Mouse (Mus musculus): ENCODE measurements at regions not wholly inside any gene's neighbourhood (a gene's known extent, or its start where the extent isn't known, plus 50 kb on each side); places are given as distances from the start of the nearest gene placed in this dataset.

- H3K4me1 ChIP-seq (ENCODE audit: control insufficient read depth in 2 of 2, insufficient read depth in 2 of 2, low read length in 2 of 2) = no peaks in the 10 kb centered on the region
- no peaks in the 10 kb centered on the region for H3K27me3 ChIP-seq (ENCODE audit: control insufficient read depth, insufficient read depth, low read length)
- no peaks in the 10 kb centered on the region for H3K9me3 ChIP-seq (ENCODE audit: control insufficient read depth, low read length)
- 79% methylated on average over 1 of the region's 1 CpGs for WGBS
- no peak overlapping the region for H3K9ac ChIP-seq (ENCODE audit: low read length)
- no peak overlapping the region for H3K27ac ChIP-seq (replicated peaks in 1 of 2; ENCODE audit: control insufficient read depth in 1 of 2, insufficient read depth in 1 of 2, low read depth in 2 of 2, low read length in 2 of 2)
- ATAC-seq (ENCODE audit: insufficient number of reproducible peaks, insufficient read depth, low FRiP score, low read depth) = no peak
- H3K4me3 ChIP-seq (ENCODE audit: control insufficient read depth in 1 of 2, insufficient read depth in 1 of 2, low read depth in 1 of 2, low read length in 2 of 2) = no peak overlapping the region
- H3K4me2 ChIP-seq (ENCODE audit: low read length) = no peak overlapping the region
- H3K36me3 ChIP-seq (ENCODE audit: control insufficient read depth, insufficient read depth, low read length) = no peaks in the 10 kb centered on the region
Observed at GRCm38 (mm10) chr2:123092726-123093125, 327.7 kb downstream of the Sqor start.

GRCm38 (mm10) chr2:123103530-123103929 lies 338.5 kb downstream of the Sqor start:
- no peaks in the 10 kb centered on the region for H3K9me3 ChIP-seq (ENCODE audit: control insufficient read depth, low read length)
- no peak overlapping the region for H3K9ac ChIP-seq (ENCODE audit: low read length)
- 76% methylated on average over 4 of the region's 4 CpGs for WGBS
- no peaks in the 10 kb centered on the region for H3K4me1 ChIP-seq (ENCODE audit: control insufficient read depth in 2 of 2, insufficient read depth in 2 of 2, low read length in 2 of 2)
- no peaks in the 10 kb centered on the region for H3K36me3 ChIP-seq (ENCODE audit: control insufficient read depth, insufficient read depth, low read length)
- no peak overlapping the region for H3K27ac ChIP-seq (replicated peaks in 1 of 2; ENCODE audit: control insufficient read depth in 1 of 2, insufficient read depth in 1 of 2, low read depth in 2 of 2, low read length in 2 of 2)
- H3K4me3 ChIP-seq (ENCODE audit: control insufficient read depth in 1 of 2, insufficient read depth in 1 of 2, low read depth in 1 of 2, low read length in 2 of 2) = no peak overlapping the region
- H3K4me2 ChIP-seq (ENCODE audit: low read length) = no peak overlapping the region
- no peak for ATAC-seq (ENCODE audit: insufficient number of reproducible peaks, insufficient read depth, low FRiP score, low read depth)
- H3K27me3 ChIP-seq (ENCODE audit: control insufficient read depth, insufficient read depth, low read length) = no peaks in the 10 kb centered on the region

- WGBS = 71% methylated on average over 2 of the region's 2 CpGs
- Histone ChIP-seq H3K9me3 (ENCODE audit: control insufficient read depth, low read length) (0 out of 2 replicates have a peak, but pooled peaks cover 4% of the 10 kb centered on the region), H3K9ac (ENCODE audit: low read length) (no peak overlapping the region), H3K4me2 (ENCODE audit: low read length) (no peak overlapping the region), H3K4me3 (ENCODE audit: control insufficient read depth in 1 of 2, insufficient read depth in 1 of 2, low read depth in 1 of 2, low read length in 2 of 2) (no peak overlapping the region), H3K27me3 (ENCODE audit: control insufficient read depth, insufficient read depth, low read length) (no peaks in the 10 kb centered on the region), H3K27ac (replicated peaks in 1 of 2; ENCODE audit: control insufficient read depth in 1 of 2, insufficient read depth in 1 of 2, low read depth in 2 of 2, low read length in 2 of 2) (no peak overlapping the region), H3K4me1 (ENCODE audit: control insufficient read depth in 2 of 2, insufficient read depth in 2 of 2, low read length in 2 of 2) (no peaks in the 10 kb centered on the region), H3K36me3 (ENCODE audit: control insufficient read depth, insufficient read depth, low read length) (no peaks in the 10 kb centered on the region)
- ATAC-seq (ENCODE audit: insufficient number of reproducible peaks, insufficient read depth, low FRiP score, low read depth) = no peak
Observed at GRCm38 (mm10) chr2:123131496-123131895, 366.5 kb downstream of the Sqor start.

- no peak for ATAC-seq (ENCODE audit: insufficient number of reproducible peaks, insufficient read depth, low FRiP score, low read depth)
- Histone ChIP-seq H3K27ac (replicated peaks in 1 of 2; ENCODE audit: control insufficient read depth in 1 of 2, insufficient read depth in 1 of 2, low read depth in 2 of 2, low read length in 2 of 2) (no peak overlapping the region), H3K9me3 (ENCODE audit: control insufficient read depth, low read length) (no peaks in the 10 kb centered on the region), H3K4me2 (ENCODE audit: low read length) (no peak overlapping the region), H3K27me3 (ENCODE audit: control insufficient read depth, insufficient read depth, low read length) (no peaks in the 10 kb centered on the region), H3K4me3 (ENCODE audit: control insufficient read depth in 1 of 2, insufficient read depth in 1 of 2, low read depth in 1 of 2, low read length in 2 of 2) (no peak overlapping the region), H3K9ac (ENCODE audit: low read length) (no peak overlapping the region), H3K4me1 (ENCODE audit: control insufficient read depth in 2 of 2, insufficient read depth in 2 of 2, low read length in 2 of 2) (no peaks in the 10 kb centered on the region), H3K36me3 (ENCODE audit: control insufficient read depth, insufficient read depth, low read length) (no peaks in the 10 kb centered on the region)
Observed at GRCm38 (mm10) chr2:123153170-123153569, 388.1 kb downstream of the Sqor start.

- ATAC-seq (ENCODE audit: insufficient number of reproducible peaks, insufficient read depth, low FRiP score, low read depth) = no peak
- Histone ChIP-seq H3K4me3 (ENCODE audit: control insufficient read depth in 1 of 2, insufficient read depth in 1 of 2, low read depth in 1 of 2, low read length in 2 of 2) (no peak overlapping the region), H3K27me3 (ENCODE audit: control insufficient read depth, insufficient read depth, low read length) (no peaks in the 10 kb centered on the region), H3K36me3 (ENCODE audit: control insufficient read depth, insufficient read depth, low read length) (no peaks in the 10 kb centered on the region), H3K4me2 (ENCODE audit: low read length) (no peak overlapping the region), H3K9me3 (ENCODE audit: control insufficient read depth, low read length) (no peaks in the 10 kb centered on the region), H3K9ac (ENCODE audit: low read length) (no peak overlapping the region), H3K4me1 (ENCODE audit: control insufficient read depth in 2 of 2, insufficient read depth in 2 of 2, low read length in 2 of 2) (peaks cover 0 to 2% of the 10 kb centered on the region in 2 experiments; a peak in 1 of 4 replicates), H3K27ac (replicated peaks in 1 of 2; ENCODE audit: control insufficient read depth in 1 of 2, insufficient read depth in 1 of 2, low read depth in 2 of 2, low read length in 2 of 2) (no peak overlapping the region)
Observed at GRCm38 (mm10) chr2:123165384-123165783, 400.3 kb downstream of the Sqor start.

GRCm38 (mm10) chr2:123170611-123171010 lies 405.6 kb downstream of the Sqor start:
- H3K27ac ChIP-seq (replicated peaks in 1 of 2; ENCODE audit: control insufficient read depth in 1 of 2, insufficient read depth in 1 of 2, low read depth in 2 of 2, low read length in 2 of 2) = peak overlapping the region; percentile 36 to 73; a peak in 3 of 4 replicates
- ATAC-seq (ENCODE audit: insufficient number of reproducible peaks, insufficient read depth, low FRiP score, low read depth) = peak; percentile 64
- H3K4me3 ChIP-seq (ENCODE audit: control insufficient read depth in 1 of 2, insufficient read depth in 1 of 2, low read depth in 1 of 2, low read length in 2 of 2) = no peak overlapping the region

GRCm38 (mm10) chr2:123182208-123182607 lies 417.2 kb downstream of the Sqor start:
- H3K9me3 ChIP-seq (ENCODE audit: control insufficient read depth, low read length) = no peaks in the 10 kb centered on the region
- no peak overlapping the region for H3K4me3 ChIP-seq (ENCODE audit: control insufficient read depth in 1 of 2, insufficient read depth in 1 of 2, low read depth in 1 of 2, low read length in 2 of 2)
- H3K4me1 ChIP-seq (ENCODE audit: control insufficient read depth in 2 of 2, insufficient read depth in 2 of 2, low read length in 2 of 2) = no peaks in the 10 kb centered on the region
- no peak overlapping the region for H3K9ac ChIP-seq (ENCODE audit: low read length)
- ATAC-seq (ENCODE audit: insufficient number of reproducible peaks, insufficient read depth, low FRiP score, low read depth) = no peak
- no peaks in the 10 kb centered on the region for H3K36me3 ChIP-seq (ENCODE audit: control insufficient read depth, insufficient read depth, low read length)
- no peaks in the 10 kb centered on the region for H3K27me3 ChIP-seq (ENCODE audit: control insufficient read depth, insufficient read depth, low read length)
- H3K4me2 ChIP-seq (ENCODE audit: low read length) = no peak overlapping the region
- H3K27ac ChIP-seq (replicated peaks in 1 of 2; ENCODE audit: control insufficient read depth in 1 of 2, insufficient read depth in 1 of 2, low read depth in 2 of 2, low read length in 2 of 2) = no peak overlapping the region; a peak in 1 of 4 replicates

More at GRCm38 (mm10) chr2:123170611-123171010, 405.6 kb downstream of the Sqor start:
- no peak overlapping the region for H3K4me2 ChIP-seq (ENCODE audit: low read length)
- H3K9ac ChIP-seq (ENCODE audit: low read length) = no peak overlapping the region
- no peaks in the 10 kb centered on the region for H3K27me3 ChIP-seq (ENCODE audit: control insufficient read depth, insufficient read depth, low read length)
- peaks cover 0 to 7% of the 10 kb centered on the region in 2 experiments; a peak in 1 of 4 replicates for H3K4me1 ChIP-seq (ENCODE audit: control insufficient read depth in 2 of 2, insufficient read depth in 2 of 2, low read length in 2 of 2)
- no peaks in the 10 kb centered on the region for H3K9me3 ChIP-seq (ENCODE audit: control insufficient read depth, low read length)
- WGBS = 0% methylated on average over 1 of the region's 1 CpGs
- H3K36me3 ChIP-seq (ENCODE audit: control insufficient read depth, insufficient read depth, low read length) = no peaks in the 10 kb centered on the region

- WGBS = 63% methylated on average over 3 of the region's 3 CpGs
- Histone ChIP-seq H3K4me2 (ENCODE audit: low read length) (no peak overlapping the region), H3K27ac (replicated peaks in 1 of 2; ENCODE audit: control insufficient read depth in 1 of 2, insufficient read depth in 1 of 2, low read depth in 2 of 2, low read length in 2 of 2) (no peak overlapping the region), H3K4me3 (ENCODE audit: control insufficient read depth in 1 of 2, insufficient read depth in 1 of 2, low read depth in 1 of 2, low read length in 2 of 2) (no peak overlapping the region), H3K4me1 (ENCODE audit: control insufficient read depth in 2 of 2, insufficient read depth in 2 of 2, low read length in 2 of 2) (no peaks in the 10 kb centered on the region), H3K36me3 (ENCODE audit: control insufficient read depth, insufficient read depth, low read length) (no peaks in the 10 kb centered on the region), H3K9me3 (ENCODE audit: control insufficient read depth, low read length) (no peaks in the 10 kb centered on the region), H3K9ac (ENCODE audit: low read length) (no peak overlapping the region), H3K27me3 (ENCODE audit: control insufficient read depth, insufficient read depth, low read length) (no peaks in the 10 kb centered on the region)
- ATAC-seq (ENCODE audit: insufficient number of reproducible peaks, insufficient read depth, low FRiP score, low read depth) = no peak
Observed at GRCm38 (mm10) chr2:123190795-123191582, 426.0 kb downstream of the Sqor start.
